Mouse (Mus musculus): ENCODE measurements around the gene Akap6. TPM values are rescaled to one million over a fixed set of nuclear protein-coding genes. Genes with fewer than 3 reads are reported as not detected.

Gene Akap6
- total and polyA plus RNA-seq, 3 experiments: 0.12 to 0.42 (median 0.33) TPM

- Histone ChIP-seq H3K27ac (ENCODE audit: insufficient read depth, low read depth) (no peak overlapping the region), H3K27me3 (replicated peaks) (no peaks in the 10 kb centered on the region), H3K9me3 (replicated peaks; ENCODE audit: low read length) (no peaks in the 10 kb centered on the region), H3K4me1 (ENCODE audit: control insufficient read depth in 1 of 2, insufficient read depth in 2 of 2) (peaks cover 11 to 36% of the 10 kb centered on the region in 2 experiments), H3K79me2 (replicated peaks; ENCODE audit: control insufficient read depth, extremely low read depth, insufficient read depth, poor library complexity, severe bottlenecking) (no peaks in the 10 kb centered on the region), H3K4me2 (ENCODE audit: insufficient read depth, low read depth, poor library complexity, severe bottlenecking) (no peak overlapping the region), H3K4me3 (replicated peaks in 1 of 3; ENCODE audit: low read depth in 2 of 3, low read length in 2 of 3, poor library complexity in 1 of 3) (no peak overlapping the region), H3K9ac (ENCODE audit: insufficient read depth, low read depth) (no peak overlapping the region), H3K36me3 (replicated peaks in 1 of 2; ENCODE audit: control insufficient read depth in 1 of 2, insufficient read depth in 1 of 2, low read length in 1 of 2) (no peaks in the 10 kb centered on the region)
- no peak for DNase-seq (ENCODE audit: extremely low read depth)
- dilution Hi-C loops (cut with MboI; ENCODE audit: extremely low pct_ligation_motif_present, extremely low pct_unique_long_range_greater_than_20kb, low sequenced_read_pairs) (no loop called here), in situ Hi-C loops (cut with MboI; ENCODE audit: low pct_ligation_motif_present, low pct_unique_long_range_greater_than_20kb, low sequenced_read_pairs) (loop anchor here (25.0 kb wide), 3 partner anchors 211 to 836 kb away; partner anchors contain the start of gene Dtd2)
- TF ChIP-seq POLR2A (IDR thresholded peaks at IDR 0.05; ENCODE audit: low read depth, low read length) (no peak), NELFE (IDR thresholded peaks at IDR 0.05; ENCODE audit: low read depth, low read length) (no peak), USF1 (IDR thresholded peaks at IDR 0.05; ENCODE audit: low read depth, low read length) (no peak), IRF4 (IDR thresholded peaks at IDR 0.05; ENCODE audit: low read depth, low read length) (no peak), E2F4 (IDR thresholded peaks at IDR 0.05; ENCODE audit: insufficient replicate concordance, low read depth, low read length) (no peak), SMC3 (IDR thresholded peaks at IDR 0.05; ENCODE audit: low read depth, low read length) (no peak), HCFC1 (IDR thresholded peaks at IDR 0.05; ENCODE audit: low read depth, low read length) (no peak), UBTF (IDR thresholded peaks at IDR 0.05; ENCODE audit: low read depth, low read length) (no peak), ZMIZ1 (IDR thresholded peaks at IDR 0.05; ENCODE audit: low read depth, low read length) (no peak), MAZ (IDR thresholded peaks at IDR 0.05; ENCODE audit: low read depth, low read length) (no peak), TBP (conservative IDR thresholded peaks at IDR 0.05; ENCODE audit: low read depth, low read length) (no peak), GABPA (IDR thresholded peaks at IDR 0.05; ENCODE audit: insufficient replicate concordance, low read depth, low read length) (no peak), MYC (IDR thresholded peaks at IDR 0.05; ENCODE audit: low read depth, low read length) (no peak), CHD2 (IDR thresholded peaks at IDR 0.05; ENCODE audit: low read length) (no peak), MAX (IDR thresholded peaks at IDR 0.05; ENCODE audit: low read length) (no peak), SIN3A (IDR thresholded peaks at IDR 0.05; ENCODE audit: low read length) (no peak)
Measured at GRCm38 (mm10) chr12:52848519-52848855, 149.3 kb downstream of the Akap6 start.

- H3K4me1 ChIP-seq (ENCODE audit: control insufficient read depth in 1 of 2, insufficient read depth in 2 of 2): peaks cover 11 to 43% of the 10 kb centered on the region in 2 experiments
- dilution Hi-C loops (cut with MboI; ENCODE audit: extremely low pct_ligation_motif_present, extremely low pct_unique_long_range_greater_than_20kb, low sequenced_read_pairs) (no loop called here), in situ Hi-C loops (cut with MboI; ENCODE audit: low pct_ligation_motif_present, low pct_unique_long_range_greater_than_20kb, low sequenced_read_pairs) (loop anchor here (25.0 kb wide), 3 partner anchors 212 to 837 kb away; partner anchors contain the start of gene Dtd2)
- H3K4me2 ChIP-seq (ENCODE audit: insufficient read depth, low read depth, poor library complexity, severe bottlenecking): no peak overlapping the region
- DNase-seq (ENCODE audit: extremely low read depth): no peak
- H3K9me3 ChIP-seq (replicated peaks; ENCODE audit: low read length): no peaks in the 10 kb centered on the region
- no peaks in the 10 kb centered on the region for H3K27me3 ChIP-seq (replicated peaks)
- no peak overlapping the region for H3K9ac ChIP-seq (ENCODE audit: insufficient read depth, low read depth)
- no peak overlapping the region for H3K4me3 ChIP-seq (replicated peaks in 1 of 3; ENCODE audit: low read depth in 2 of 3, low read length in 2 of 3, poor library complexity in 1 of 3)
- no peaks in the 10 kb centered on the region for H3K79me2 ChIP-seq (replicated peaks; ENCODE audit: control insufficient read depth, extremely low read depth, insufficient read depth, poor library complexity, severe bottlenecking)
- TF ChIP-seq BHLHE40 (IDR thresholded peaks at IDR 0.05; ENCODE audit: low read depth, low read length): no peak
- TF ChIP-seq NELFE (IDR thresholded peaks at IDR 0.05; ENCODE audit: low read depth, low read length): no peak
- no peak for TF ChIP-seq UBTF (IDR thresholded peaks at IDR 0.05; ENCODE audit: low read depth, low read length)
- H3K27ac ChIP-seq (ENCODE audit: insufficient read depth, low read depth): no peak overlapping the region
- no peaks in the 10 kb centered on the region for H3K36me3 ChIP-seq (replicated peaks in 1 of 2; ENCODE audit: control insufficient read depth in 1 of 2, insufficient read depth in 1 of 2, low read length in 1 of 2)
Measured at GRCm38 (mm10) chr12:52849297-52849696, 150.1 kb downstream of the Akap6 start.
